Mouse (Mus musculus): ENCODE data around the gene Mre11a.

DNA sequence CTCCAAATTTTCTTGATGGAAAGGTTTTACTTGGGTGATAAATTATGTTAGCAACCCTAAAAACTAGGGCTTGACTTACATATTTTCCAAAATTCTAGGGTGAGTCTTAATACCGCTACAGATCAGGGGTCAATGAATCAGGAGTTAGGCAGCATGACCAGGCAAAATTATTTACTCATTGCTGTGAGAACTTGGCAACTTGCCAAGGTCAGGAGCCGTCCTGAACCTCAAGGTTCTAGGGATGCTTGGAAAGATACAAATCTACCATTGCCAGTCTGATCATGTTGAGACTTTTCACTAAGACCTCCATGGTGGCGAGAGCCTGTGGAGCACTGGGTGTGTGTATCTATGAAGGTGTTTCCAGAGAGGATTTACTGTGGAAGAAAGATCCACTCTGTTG lies 87.1 kb downstream of the Mre11a start:
- TF ChIP-seq POLR2A (IDR thresholded peaks at IDR 0.05; ENCODE audit: borderline replicate concordance, extremely low read depth, low read depth, low read length) (no peak), CTCF (IDR thresholded peaks at IDR 0.05; ENCODE audit: insufficient read depth, low read length) (no peak)
